In genomic region chr5:111231769-111232168, GRCm38 (mm10) we compare ENCODE assay signal across 24 mouse cellular contexts.
DNase-seq lines count a peak whose midpoint lies in the region; ATAC-seq and TF ChIP-seq lines count a peak whose summit lies in the region.
"Had no signal": no experiment of that assay in that cellular context is flagged by ENCODE, and none has a peak within 500 bp of the region (broad histone marks: within the 10 kb centered on the region; RNA-seq: fewer than 3 reads in every experiment).

No protein-coding gene starts in this region.

- no peaks in the 10 kb centered on the region for H3K27me3 ChIP-seq in forebrain, embryonic 12.5 days
- no peaks in the 10 kb centered on the region for H3K27me3 ChIP-seq in forebrain, embryonic 16.5 days (replicated peaks; ENCODE audit: control insufficient read depth, insufficient read depth, low read length)
- H3K27me3 ChIP-seq in forebrain, embryonic 14.5 days (replicated peaks; ENCODE audit: control insufficient read depth, insufficient read depth, low read length): no peaks in the 10 kb centered on the region
- H3K27me3 ChIP-seq in hindbrain, postnatal 0 days (ENCODE audit: insufficient read depth, low read length): no peaks in the 10 kb centered on the region
- H3K27me3 ChIP-seq: embryonic facial prominence, embryonic 12.5 days; heart, embryonic 15.5 days; Patski had no signal

- no peak overlapping the region for H3K4me2 ChIP-seq in forebrain, embryonic 12.5 days
- H3K4me2 ChIP-seq in forebrain, embryonic 16.5 days (ENCODE audit: low read length): no peak overlapping the region
- no peak overlapping the region for H3K4me2 ChIP-seq in forebrain, embryonic 14.5 days (ENCODE audit: low read length)
- no peak overlapping the region for H3K4me2 ChIP-seq in hindbrain, postnatal 0 days (ENCODE audit: low read depth, low read length)
- H3K4me2 ChIP-seq: embryonic facial prominence, embryonic 12.5 days; heart, embryonic 15.5 days had no signal

- no peak overlapping the region for H3K27ac ChIP-seq in forebrain, embryonic 12.5 days
- no peak overlapping the region for H3K27ac ChIP-seq in forebrain, embryonic 16.5 days (ENCODE audit: low read length)
- H3K27ac ChIP-seq in forebrain, embryonic 14.5 days (ENCODE audit: low read depth, low read length): no peak overlapping the region
- H3K27ac ChIP-seq in hindbrain, postnatal 0 days: no peak overlapping the region
- H3K27ac ChIP-seq: embryonic facial prominence, embryonic 12.5 days; gastrocnemius, adult 2 months; heart, embryonic 15.5 days; macrophage had no signal

- peaks cover 32% of the 10 kb centered on the region for H3K36me3 ChIP-seq in forebrain, embryonic 12.5 days (replicated peaks)
- peaks cover 24% of the 10 kb centered on the region for H3K36me3 ChIP-seq in forebrain, embryonic 16.5 days (ENCODE audit: control insufficient read depth, insufficient read depth)
- peaks cover 68% of the 10 kb centered on the region for H3K36me3 ChIP-seq in forebrain, embryonic 14.5 days (ENCODE audit: control insufficient read depth, insufficient read depth, low read length)
- H3K36me3 ChIP-seq in hindbrain, postnatal 0 days (ENCODE audit: insufficient read depth, low read length): peaks cover 6% of the 10 kb centered on the region

- H3K9ac ChIP-seq in forebrain, embryonic 12.5 days: no peak overlapping the region
- no peak overlapping the region for H3K9ac ChIP-seq in forebrain, embryonic 16.5 days (replicated peaks; ENCODE audit: low read depth, low read length)
- no peak overlapping the region for H3K9ac ChIP-seq in forebrain, embryonic 14.5 days (ENCODE audit: low read length)
- H3K9ac ChIP-seq in hindbrain, postnatal 0 days (replicated peaks; ENCODE audit: low read length): no peak overlapping the region
- H3K9ac ChIP-seq: embryonic facial prominence, embryonic 12.5 days; heart, embryonic 15.5 days had no signal

- H3K4me3 ChIP-seq in forebrain, embryonic 12.5 days (replicated peaks): no peak overlapping the region
- H3K4me3 ChIP-seq in forebrain, embryonic 16.5 days (replicated peaks; ENCODE audit: low read length): no peak overlapping the region
- no peak overlapping the region for H3K4me3 ChIP-seq in forebrain, embryonic 14.5 days (ENCODE audit: low read depth, low read length)
- no peak overlapping the region for H3K4me3 ChIP-seq in hindbrain, postnatal 0 days (ENCODE audit: low read length)
- H3K4me3 ChIP-seq: embryonic facial prominence, embryonic 12.5 days; gastrocnemius, adult 2 months; heart, embryonic 15.5 days; limb, embryonic 10.5 days had no signal

- DNase-seq in MN1 (ENCODE audit: low spot score): peak; percentile 25
- no peak for DNase-seq in forebrain, embryonic 14.5 days (ENCODE audit: low spot score)
- DNase-seq in hindbrain, postnatal 0 days (ENCODE audit: low spot score): no peak
- no peak for DNase-seq in adrenal gland, postnatal 14 days
- no peak for DNase-seq in left cerebral cortex, postnatal 4 days
- DNase-seq in kidney, adult 9 months: no peak
- DNase-seq: adrenal gland, adult 8-10 months; cerebellum, adult 2 months; cerebellum, postnatal 36 days; gastrocnemius, adult 2 months; heart, postnatal 36 days; kidney, adult 8-10 months; kidney, postnatal 14 days; right cerebral cortex, postnatal 25 days; spleen, adult 18-20 months had no signal

- intact Hi-C loops in left cerebral cortex, postnatal 4 days (cut with DNase I): no loop called here

- no peaks in the 10 kb centered on the region for H3K9me3 ChIP-seq in forebrain, embryonic 12.5 days
- H3K9me3 ChIP-seq in forebrain, embryonic 16.5 days (ENCODE audit: control insufficient read depth, low read length): no peaks in the 10 kb centered on the region
- H3K9me3 ChIP-seq in forebrain, embryonic 14.5 days (replicated peaks; ENCODE audit: control insufficient read depth, low read length): no peaks in the 10 kb centered on the region
- H3K9me3 ChIP-seq in hindbrain, postnatal 0 days (ENCODE audit: low read length): no peaks in the 10 kb centered on the region
- H3K9me3 ChIP-seq: embryonic facial prominence, embryonic 12.5 days; heart, embryonic 15.5 days; limb, embryonic 10.5 days had no signal

- peak; percentile 40; the same call in 1 of the 2 replicates for ATAC-seq in forebrain, embryonic 12.5 days (ENCODE audit: low FRiP score)
- no peak for ATAC-seq in forebrain, embryonic 16.5 days
- peak; percentile 44; the same call in 1 of the 2 replicates for ATAC-seq in forebrain, embryonic 14.5 days
- ATAC-seq in hindbrain, postnatal 0 days: peak; percentile 45
- ATAC-seq: inflammation-experienced regulatory T-cells, adult 6 months; lung, postnatal 0 days; Patski had no signal

- peaks cover 74% of the 10 kb centered on the region for H3K4me1 ChIP-seq in forebrain, embryonic 12.5 days
- peaks cover 24% of the 10 kb centered on the region for H3K4me1 ChIP-seq in forebrain, embryonic 16.5 days (replicated peaks; ENCODE audit: control insufficient read depth, insufficient read depth, low read length)
- H3K4me1 ChIP-seq in forebrain, embryonic 14.5 days (ENCODE audit: control insufficient read depth, insufficient read depth, low read length): peaks cover 10% of the 10 kb centered on the region
- peaks cover 24% of the 10 kb centered on the region for H3K4me1 ChIP-seq in hindbrain, postnatal 0 days (ENCODE audit: insufficient read depth, low read length)

- TF ChIP-seq CTCF in hindbrain, postnatal 0 days (IDR thresholded peaks at IDR 0.05; ENCODE audit: low read depth): no peak

- WGBS in forebrain, embryonic 12.5 days: 28% methylated on average over 1 of the region's 1 CpGs
- 46% methylated on average over 1 of the region's 1 CpGs for WGBS in forebrain, embryonic 16.5 days
- 44% methylated on average over 1 of the region's 1 CpGs for WGBS in forebrain, embryonic 14.5 days
- 58% methylated on average over 1 of the region's 1 CpGs for WGBS in hindbrain, postnatal 0 days
